Mouse (Mus musculus): ENCODE data around the gene Hes1. TPM values are rescaled to one million over a fixed set of nuclear protein-coding genes. Genes with fewer than 3 reads are reported as not detected.

The Hes1 gene
- total RNA-seq (2023) = under 1 TPM; 0.73 to 0.75 TPM

DNA sequence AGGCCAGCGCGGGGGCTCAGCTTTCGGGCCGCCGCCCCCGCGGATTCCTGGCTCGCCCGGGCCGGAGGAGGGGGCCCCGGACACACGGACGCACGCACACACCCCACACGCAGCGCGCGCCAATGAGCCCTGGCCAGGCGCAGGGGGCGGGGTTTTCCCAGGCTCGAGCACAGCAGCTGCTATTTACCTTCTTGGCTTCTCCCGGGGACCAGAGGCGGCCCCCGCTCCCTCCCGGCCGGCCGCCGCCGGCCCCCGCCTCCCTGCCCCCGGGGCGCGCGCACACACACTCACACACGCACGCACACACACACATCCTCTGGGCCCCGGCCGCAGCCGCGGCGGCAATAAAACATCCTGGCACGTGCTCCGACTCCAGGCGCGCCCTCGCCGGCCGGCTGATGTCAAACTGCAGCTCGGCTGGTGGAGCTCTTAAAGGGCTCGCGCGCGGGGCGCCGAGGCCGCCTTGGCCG is at the start of gene Hes1:
Gene Hes1, plus strand, starts transcription at position 401 of the 470 bp plus-strand sequence.

Other genes starting within 250 kb of the Hes1 start
- not detected for gene Cpn2, start 203.1 kb downstream of the Hes1 start, total RNA-seq (2023)
- gene Lrrc15, start 218.9 kb downstream of the Hes1 start, total RNA-seq (2023) = not detected
- gene Gp5, start 246.4 kb downstream of the Hes1 start, total RNA-seq (2023) = 1 to 10 TPM; 1.1 to 1.4 TPM

Measured in neutrophil, adult 83 days (primary cell).